Mouse (Mus musculus) hindbrain, embryonic 11.5 days (tissue): Measurements from ENCODE around the gene Apoc2. TPM values are rescaled to one million over a fixed set of nuclear protein-coding genes. Genes with fewer than 3 reads are reported as not detected.
A peak's percentile ranks its signal among the peaks of the same experiment; 100 is the strongest.

Experiments
- ATAC-seq: fragments of 200-750 bp; cut with Nextera tagmentation; 2 replicates; pipeline ENCODE4 v1.8.0; 2017; ENCODE audit warnings: mild to moderate bottlenecking, moderate TSS enrichment, moderate library complexity; ENCODE audit not compliant: low FRiP score
- DNase-seq: peaks from one replicate; pipeline ENCODE4 v3.0.0-alpha.2; 2015; ENCODE audit warnings: low spot score
- H3K27ac ChIP-seq: fragments of 300-500 bp; sonication (generic); 2 replicates; pipeline ENCODE4 v1.5.1; 2014; ENCODE audit warnings: mild to moderate bottlenecking, low read depth, low read length
- H3K27me3 ChIP-seq: fragments of 300-500 bp; sonication (generic); 2 replicates; pipeline ENCODE4 v1.6.1; 2014; ENCODE audit warnings: mild to moderate bottlenecking, low read length, moderate library complexity, mixed read lengths; ENCODE audit not compliant: control insufficient read depth, insufficient read depth
- H3K36me3 ChIP-seq: fragments of 300-500 bp; sonication (generic); 2 replicates; pipeline ENCODE4 v1.6.1; 2014; ENCODE audit warnings: mild to moderate bottlenecking, low read length, moderate library complexity, mixed read lengths; ENCODE audit not compliant: control insufficient read depth, insufficient read depth
- H3K4me1 ChIP-seq: fragments of 300-500 bp; sonication (generic); replicated peaks from 2 replicates; pipeline ENCODE4 v1.6.1; 2014; ENCODE audit warnings: low read length, mixed read lengths; ENCODE audit not compliant: control insufficient read depth, insufficient read depth
- H3K4me2 ChIP-seq: fragments of 300-500 bp; sonication (generic); replicated peaks from 2 replicates; pipeline ENCODE4 v1.6.1; 2014; ENCODE audit warnings: mild to moderate bottlenecking, low read depth, low read length
- H3K4me3 ChIP-seq: fragments of 300-500 bp; sonication (generic); 2 replicates; pipeline ENCODE4 v1.5.1; 2014; ENCODE audit warnings: low read depth, low read length
- H3K9ac ChIP-seq: fragments of 300-500 bp; sonication (generic); 2 replicates; pipeline ENCODE4 v1.6.1; 2014; ENCODE audit warnings: low read depth, low read length
- H3K9me3 ChIP-seq: fragments of 300-500 bp; sonication (generic); 2 replicates; pipeline ENCODE4 v1.6.1; 2016; ENCODE audit warnings: low read length; ENCODE audit not compliant: control insufficient read depth
- WGBS: fragments of 180-500 bp; shearing (Covaris S2); extraction: QIAGEN DNeasy Blood & Tissue Kit; methylation state at CpG from one replicate; pipeline ENCODE4 v1.1.7; 2014; 5-methylcytosine and 5-hydroxymethylcytosine counted together
- polyA plus RNA-seq: library from polyadenylated mRNA; unstranded; fragments of >200 nt; fragmentation: Nextera tagmentation; extraction: Ambion mirVana; gene quantifications from 2 replicates; pipeline ENCODE4 v1.2.1, GENCODE M21; 2014

Gene Apoc2
- polyA plus RNA-seq, result 0.33 TPM in 1 of 2 replicates, not detected in the other

- no peaks in the 10 kb centered on the region for H3K4me1 ChIP-seq
- H3K4me2 ChIP-seq, result no peak within 1 kb of the TSS
- no peaks in the 10 kb centered on the region for H3K9me3 ChIP-seq
- no peak within 1 kb of the TSS for H3K27ac ChIP-seq
- H3K36me3 ChIP-seq, result no peaks in the 10 kb centered on the region
- H3K27me3 ChIP-seq, result no peaks in the 10 kb centered on the region
- ATAC-seq (no peak), DNase-seq (no peak)
- H3K4me3 ChIP-seq, result no peak within 1 kb of the TSS
- WGBS, result 71% methylated on average over 8 of the region's 8 CpGs
- no peak within 1 kb of the TSS for H3K9ac ChIP-seq
Measured at GRCm38 (mm10) chr7:19677872-19678271, at the start of gene Apoc2. Gene Apoc2, minus strand, starts transcription at chr7:19677941.

- WGBS, result 93% methylated on average over 4 of the region's 4 CpGs
- H3K36me3 ChIP-seq, result peaks cover 2% of the 10 kb centered on the region; the same call in 1 of the 2 replicates
- DNase-seq (no peak), ATAC-seq (no peak)
- no peaks in the 10 kb centered on the region for H3K27me3 ChIP-seq
- H3K4me2 ChIP-seq, result no peak overlapping the region
- H3K4me3 ChIP-seq, result no peak overlapping the region
- H3K4me1 ChIP-seq, result no peaks in the 10 kb centered on the region
- no peak overlapping the region for H3K27ac ChIP-seq
- no peaks in the 10 kb centered on the region for H3K9me3 ChIP-seq
- H3K9ac ChIP-seq, result no peak overlapping the region
Measured at GRCm38 (mm10) chr7:19726541-19726940, 48.8 kb upstream of the Apoc2 start.

- peaks cover 2% of the 10 kb centered on the region for H3K9me3 ChIP-seq
- H3K4me1 ChIP-seq, result no peaks in the 10 kb centered on the region
- H3K4me2 ChIP-seq, result no peak overlapping the region
- H3K4me3 ChIP-seq, result no peak overlapping the region
- 96% methylated on average over 12 of the region's 12 CpGs for WGBS
- peaks cover 2% of the 10 kb centered on the region; the same call in 1 of the 2 replicates for H3K36me3 ChIP-seq
- H3K27ac ChIP-seq, result no peak overlapping the region
- no peak for ATAC-seq
- no peaks in the 10 kb centered on the region for H3K27me3 ChIP-seq
- DNase-seq, result no peak
- H3K9ac ChIP-seq, result no peak overlapping the region
Measured at GRCm38 (mm10) chr7:19724167-19724566, 46.4 kb upstream of the Apoc2 start.

- ATAC-seq, result no peak
- H3K9ac ChIP-seq, result no peak overlapping the region
- H3K36me3 ChIP-seq, result 0 out of 2 replicates have a peak, but pooled peaks cover 2% of the 10 kb centered on the region
- no peak for DNase-seq
- 93% methylated on average over 6 of the region's 6 CpGs for WGBS
- H3K27ac ChIP-seq, result no peak overlapping the region
- H3K4me3 ChIP-seq, result no peak overlapping the region
- peaks cover 2% of the 10 kb centered on the region for H3K9me3 ChIP-seq
- no peak overlapping the region for H3K4me2 ChIP-seq
- no peaks in the 10 kb centered on the region for H3K27me3 ChIP-seq
- H3K4me1 ChIP-seq, result no peaks in the 10 kb centered on the region
Measured at GRCm38 (mm10) chr7:19722754-19723195, 45.0 kb upstream of the Apoc2 start.

GRCm38 (mm10) chr7:19719200-19719599 is 41.5 kb upstream of the Apoc2 start:
- 96% methylated on average over 4 of the region's 4 CpGs for WGBS
- Histone ChIP-seq H3K4me3 (no peak overlapping the region), H3K27me3 (no peaks in the 10 kb centered on the region), H3K4me2 (no peak overlapping the region), H3K27ac (no peak overlapping the region), H3K4me1 (peaks cover 4% of the 10 kb centered on the region), H3K36me3 (no peaks in the 10 kb centered on the region), H3K9ac (no peak overlapping the region), H3K9me3 (peaks cover 2% of the 10 kb centered on the region)
- DNase-seq, result no peak
- ATAC-seq, result no peak

- ATAC-seq (no peak), DNase-seq (no peak)
- WGBS, result 96% methylated on average over 5 of the region's 5 CpGs
- H3K4me3 ChIP-seq, result no peak overlapping the region
- H3K4me2 ChIP-seq, result no peak overlapping the region
- H3K27me3 ChIP-seq, result no peaks in the 10 kb centered on the region
- no peak overlapping the region for H3K9ac ChIP-seq
- H3K9me3 ChIP-seq, result peaks cover 2% of the 10 kb centered on the region
- H3K36me3 ChIP-seq, result no peaks in the 10 kb centered on the region
- H3K27ac ChIP-seq, result no peak overlapping the region
- H3K4me1 ChIP-seq, result peaks cover 5% of the 10 kb centered on the region
Measured at GRCm38 (mm10) chr7:19718297-19718952, 40.7 kb upstream of the Apoc2 start.

GRCm38 (mm10) chr7:19717346-19717745 is 39.6 kb upstream of the Apoc2 start:
- no peak overlapping the region for H3K4me2 ChIP-seq
- H3K27ac ChIP-seq, result no peak overlapping the region
- 90% methylated on average over 4 of the region's 4 CpGs for WGBS
- H3K4me1 ChIP-seq, result peaks cover 5% of the 10 kb centered on the region
- no peak for DNase-seq
- no peaks in the 10 kb centered on the region for H3K36me3 ChIP-seq
- no peak overlapping the region for H3K9ac ChIP-seq
- H3K4me3 ChIP-seq, result no peak overlapping the region
- no peaks in the 10 kb centered on the region for H3K27me3 ChIP-seq
- H3K9me3 ChIP-seq, result peaks cover 2% of the 10 kb centered on the region
- ATAC-seq, result no peak

- H3K36me3 ChIP-seq, result 0 out of 2 replicates have a peak, but pooled peaks cover under 1% of the 10 kb centered on the region
- 73% methylated on average over 2 of the region's 2 CpGs for WGBS
- DNase-seq (no peak), ATAC-seq (no peak)
- H3K9ac ChIP-seq, result no peak overlapping the region; the same call in 1 of the 2 replicates
- peak overlapping the region; percentile 60; the same call in 1 of the 2 replicates for H3K4me2 ChIP-seq
- peak overlapping the region; percentile 99 for H3K4me3 ChIP-seq
- H3K9me3 ChIP-seq, result peaks cover 2% of the 10 kb centered on the region
- H3K27me3 ChIP-seq, result no peaks in the 10 kb centered on the region
- peaks cover 5% of the 10 kb centered on the region for H3K4me1 ChIP-seq
- H3K27ac ChIP-seq, result peak overlapping the region; percentile 87; the same call in 1 of the 2 replicates
Measured at GRCm38 (mm10) chr7:19716822-19717221, 39.1 kb upstream of the Apoc2 start.
